Mouse (Mus musculus): ENCODE measurements at regions not wholly inside any gene's neighbourhood (a gene's known extent, or its start where the extent isn't known, plus 50 kb on each side); places are given as distances from the start of the nearest gene placed in this dataset.

DNA sequence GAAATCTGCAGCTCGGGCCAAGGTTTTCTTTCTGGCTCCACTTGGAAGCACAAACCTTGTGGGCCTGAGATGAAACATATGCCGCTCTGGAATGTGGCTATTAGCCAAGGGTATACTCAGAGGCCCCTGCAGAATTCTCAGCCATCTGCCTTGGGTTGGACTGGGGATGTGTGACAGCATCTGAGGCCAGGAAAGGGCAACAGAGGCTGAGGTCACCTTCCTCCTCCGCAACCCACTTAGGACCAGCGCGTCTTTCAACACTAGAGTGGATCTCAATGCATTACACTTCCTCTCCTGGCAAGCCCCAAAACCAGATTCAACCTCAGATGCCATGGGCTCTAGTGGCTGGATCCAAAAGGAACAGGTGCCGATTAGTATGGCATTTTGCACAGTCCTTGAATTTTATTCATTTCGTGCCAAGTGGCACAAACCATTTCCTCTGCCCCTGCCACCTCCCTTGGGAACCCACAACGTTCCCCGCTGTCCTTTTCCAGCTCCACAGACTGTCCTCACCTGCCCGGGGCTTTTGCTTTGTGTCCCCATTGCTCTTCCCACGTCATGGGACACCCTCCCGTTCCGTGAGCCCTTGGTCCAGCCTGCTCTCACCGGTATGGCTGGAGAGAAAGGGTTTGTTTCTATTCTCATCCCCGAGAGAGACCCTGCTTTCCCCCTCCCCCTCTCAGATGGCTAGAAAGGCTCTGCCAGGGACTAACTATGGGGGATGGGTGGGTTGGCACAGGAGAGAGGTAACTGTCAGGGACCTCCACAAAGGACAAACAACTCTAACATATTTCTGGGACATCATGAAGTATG, 68.4 kb downstream of the Rpusd4 start:
- TF ChIP-seq POLR2A (IDR thresholded peaks at IDR 0.05; ENCODE audit: low read depth, low read length) (no peak), CTCF (conservative IDR thresholded peaks at IDR 0.05 in 1 of 2, IDR thresholded peaks at IDR 0.05 in 1 of 2; ENCODE audit: low read depth in 2 of 2, low read length in 2 of 2) (no peak)
